27 mouse cellular contexts compared by ENCODE assay signal in the genomic region with DNA sequence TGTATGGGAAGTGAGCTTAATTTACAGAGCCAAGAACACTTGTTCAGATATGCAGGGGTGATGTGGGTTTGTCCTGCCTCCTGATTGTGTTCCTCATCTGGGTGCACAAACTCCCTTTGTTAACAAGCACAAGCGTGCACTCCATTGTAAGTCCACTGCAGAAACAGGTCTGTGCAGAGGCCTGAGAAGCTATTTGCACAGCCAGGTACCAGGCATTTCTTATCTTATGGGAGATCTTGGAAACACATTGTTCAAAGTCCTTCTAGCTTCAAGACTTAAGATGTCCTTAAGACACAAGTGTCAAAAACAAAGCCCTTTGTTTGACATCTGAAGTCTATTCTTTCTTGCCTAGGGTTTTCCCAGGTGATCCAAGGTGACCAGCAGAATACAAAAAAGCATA. TPM values are rescaled to one million over a fixed set of nuclear protein-coding genes. Genes with fewer than 3 reads are reported as not detected.
DNase-seq lines count a peak whose midpoint lies in the region; ATAC-seq and TF ChIP-seq lines count a peak whose summit lies in the region.
"Had no signal": no experiment of that assay in that cellular context is flagged by ENCODE, and none has a peak within 500 bp of the region (broad histone marks: within the 10 kb centered on the region; RNA-seq: fewer than 3 reads in every experiment).

No protein-coding gene starts in this region.

- no peaks in the 10 kb centered on the region for H3K36me3 ChIP-seq in forebrain, embryonic 11.5 days (ENCODE audit: control insufficient read depth, insufficient read depth, low read length)
- H3K36me3 ChIP-seq in forebrain, embryonic 13.5 days (ENCODE audit: poor library complexity, severe bottlenecking): no peaks in the 10 kb centered on the region
- no peaks in the 10 kb centered on the region for H3K36me3 ChIP-seq in lung, embryonic 16.5 days (ENCODE audit: control insufficient read depth, insufficient read depth, low read length)
- no peaks in the 10 kb centered on the region for H3K36me3 ChIP-seq in stomach, postnatal 0 days (ENCODE audit: control insufficient read depth, insufficient read depth, low read length)
- H3K36me3 ChIP-seq: forebrain, embryonic 12.5 days; heart, embryonic 13.5 days had no signal

- H3K4me3 ChIP-seq in forebrain, embryonic 11.5 days (ENCODE audit: low read depth, low read length): no peak overlapping the region
- H3K4me3 ChIP-seq in forebrain, embryonic 13.5 days: no peak overlapping the region
- H3K4me3 ChIP-seq in lung, embryonic 16.5 days (ENCODE audit: low read length): no peak overlapping the region
- no peak overlapping the region for H3K4me3 ChIP-seq in lung, adult 2 months (replicated peaks; ENCODE audit: extremely low read depth, low read depth, low read length)
- no peak overlapping the region for H3K4me3 ChIP-seq in stomach, postnatal 0 days (ENCODE audit: low read depth, low read length)
- H3K4me3 ChIP-seq: forebrain, embryonic 12.5 days; heart, embryonic 13.5 days had no signal

- DNase-seq in forebrain, embryonic 11.5 days (ENCODE audit: low spot score): peak; percentile 23
- no peak for DNase-seq in lung, adult 2 months
- DNase-seq in fat pad, adult 2 months (ENCODE audit: extremely low read depth, low read depth, low spot score): peak; percentile 88
- no peak for DNase-seq in stomach, postnatal 0 days (ENCODE audit: low spot score)
- DNase-seq in retina, postnatal 1 day: no peak
- DNase-seq: adrenal gland, adult 8-10 months; adrenal gland, postnatal 25 days; cerebellum, adult 11-12 months; cerebellum, adult 8-10 months; cerebellum, postnatal 14 days; gastrocnemius, postnatal 10 days; gastrocnemius, postnatal 36 days; heart, adult 18-20 months; heart, postnatal 14 days; heart, postnatal 4 days had no signal

- TF ChIP-seq CTCF in lung, adult 2 months (IDR thresholded peaks at IDR 0.05; ENCODE audit: insufficient read depth, low read length): no peak
- TF ChIP-seq CTCF in stomach, postnatal 0 days (IDR thresholded peaks at IDR 0.05; ENCODE audit: low read depth): no peak

- H3K9ac ChIP-seq in forebrain, embryonic 11.5 days (ENCODE audit: low read length): no peak overlapping the region
- no peak overlapping the region for H3K9ac ChIP-seq in forebrain, embryonic 13.5 days
- H3K9ac ChIP-seq in lung, embryonic 16.5 days (ENCODE audit: low read length): no peak overlapping the region
- no peak overlapping the region for H3K9ac ChIP-seq in stomach, postnatal 0 days (ENCODE audit: low read length)
- H3K9ac ChIP-seq: forebrain, embryonic 12.5 days; heart, embryonic 13.5 days; hindbrain, embryonic 14.5 days had no signal

- TF ChIP-seq EP300 in stomach, postnatal 0 days (optimal IDR thresholded peaks at IDR 0.05): no peak

- TF ChIP-seq POLR2A in lung, adult 2 months (IDR thresholded peaks at IDR 0.05; ENCODE audit: borderline replicate concordance, extremely low read depth, low read depth, low read length): no peak

- no peak for ATAC-seq in forebrain, embryonic 11.5 days (replicated peaks; ENCODE audit: low FRiP score)
- ATAC-seq in forebrain, embryonic 13.5 days: no peak
- ATAC-seq in lung, embryonic 16.5 days (ENCODE audit: low read depth): peak; percentile 57; the same call in 1 of the 2 replicates
- ATAC-seq in stomach, postnatal 0 days (ENCODE audit: low FRiP score, low TSS enrichment): no peak; the same call in 1 of the 2 replicates
- ATAC-seq: activated CD4-positive, CD25-positive, alpha-beta regulatory T cell, adult 4 months; forebrain, embryonic 16.5 days; hindbrain, postnatal 0 days had no signal

- H3K4me1 ChIP-seq in forebrain, embryonic 11.5 days (replicated peaks; ENCODE audit: control insufficient read depth, insufficient read depth, low read length): no peaks in the 10 kb centered on the region
- peaks cover 5% of the 10 kb centered on the region for H3K4me1 ChIP-seq in forebrain, embryonic 13.5 days
- peaks cover 5% of the 10 kb centered on the region for H3K4me1 ChIP-seq in lung, embryonic 16.5 days (replicated peaks; ENCODE audit: control insufficient read depth, insufficient read depth, low read length)
- H3K4me1 ChIP-seq in lung, adult 2 months (ENCODE audit: control insufficient read depth, insufficient read depth, low read length): peaks cover 3% of the 10 kb centered on the region
- no peaks in the 10 kb centered on the region for H3K4me1 ChIP-seq in stomach, postnatal 0 days (replicated peaks; ENCODE audit: control insufficient read depth, insufficient read depth)

- no peaks in the 10 kb centered on the region for H3K9me3 ChIP-seq in forebrain, embryonic 11.5 days (ENCODE audit: control insufficient read depth, low read length)
- H3K9me3 ChIP-seq in forebrain, embryonic 13.5 days (replicated peaks): no peaks in the 10 kb centered on the region
- no peaks in the 10 kb centered on the region for H3K9me3 ChIP-seq in lung, embryonic 16.5 days (ENCODE audit: control insufficient read depth, low read length)
- H3K9me3 ChIP-seq in stomach, postnatal 0 days (ENCODE audit: control insufficient read depth, low read length): no peaks in the 10 kb centered on the region
- H3K9me3 ChIP-seq: forebrain, embryonic 12.5 days; heart, embryonic 13.5 days had no signal

- H3K27me3 ChIP-seq in forebrain, embryonic 11.5 days (ENCODE audit: control insufficient read depth, insufficient read depth, low read length): no peaks in the 10 kb centered on the region
- H3K27me3 ChIP-seq in forebrain, embryonic 13.5 days: no peaks in the 10 kb centered on the region
- no peaks in the 10 kb centered on the region for H3K27me3 ChIP-seq in lung, embryonic 16.5 days (ENCODE audit: control insufficient read depth, insufficient read depth, low read depth, low read length)
- H3K27me3 ChIP-seq in stomach, postnatal 0 days (ENCODE audit: control insufficient read depth, insufficient read depth, low read length): no peaks in the 10 kb centered on the region
- H3K27me3 ChIP-seq: forebrain, embryonic 12.5 days; heart, embryonic 13.5 days had no signal

- no peak overlapping the region for H3K27ac ChIP-seq in forebrain, embryonic 11.5 days (ENCODE audit: low read depth, low read length)
- no peak overlapping the region for H3K27ac ChIP-seq in forebrain, embryonic 13.5 days
- peak overlapping the region; percentile 2 for H3K27ac ChIP-seq in lung, embryonic 16.5 days (ENCODE audit: low read length)
- peak overlapping the region; percentile 65 for H3K27ac ChIP-seq in stomach, postnatal 0 days (replicated peaks)
- H3K27ac ChIP-seq: forebrain, embryonic 12.5 days; heart, embryonic 13.5 days; hindbrain, embryonic 14.5 days; hindbrain, postnatal 0 days had no signal

- no peak overlapping the region for H3K4me2 ChIP-seq in forebrain, embryonic 11.5 days (ENCODE audit: low read depth, low read length, severe bottlenecking)
- H3K4me2 ChIP-seq in forebrain, embryonic 13.5 days: no peak overlapping the region
- H3K4me2 ChIP-seq in lung, embryonic 16.5 days (ENCODE audit: low read depth, low read length): no peak overlapping the region
- H3K4me2 ChIP-seq in stomach, postnatal 0 days (replicated peaks; ENCODE audit: low read depth): no peak overlapping the region
- H3K4me2 ChIP-seq: forebrain, embryonic 12.5 days; heart, embryonic 13.5 days; hindbrain, embryonic 14.5 days had no signal

- 92% methylated on average over 1 of the region's 1 CpGs for WGBS in forebrain, embryonic 11.5 days
- WGBS in forebrain, embryonic 13.5 days: 92% methylated on average over 1 of the region's 1 CpGs
- 54% methylated on average over 1 of the region's 1 CpGs for WGBS in lung, embryonic 16.5 days
- 72% methylated on average over 1 of the region's 1 CpGs for WGBS in lung, adult 2 months
- 61% methylated on average over 1 of the region's 1 CpGs for WGBS in stomach, postnatal 0 days

RNA-seq across cellular contexts. Expression of a gene that starts 5.4 kb away (rescaled TPM):
- 18.5 and 19.3 TPM in 2 replicates for polyA plus RNA-seq in forebrain, embryonic 11.5 days (2014; fragmentation: Nextera tagmentation; extraction: Ambion mirVana)
- 15.9 and 17.3 TPM in 2 replicates for polyA plus RNA-seq in forebrain, embryonic 13.5 days (2015; fragmentation: Nextera tagmentation; extraction: Ambion mirVana)
- polyA plus RNA-seq in lung, embryonic 16.5 days (2015; fragmentation: Nextera tagmentation; extraction: Ambion mirVana): 21.3 and 24.7 TPM in 2 replicates
- 52.7 and 62.6 TPM in 2 replicates for polyA plus RNA-seq in lung, adult 2 months (2012; rRNA removed)
- polyA plus RNA-seq in stomach, postnatal 0 days (2015; fragmentation: Nextera tagmentation; extraction: Ambion mirVana): 28.9 and 33.9 TPM in 2 replicates

RNA-seq across cellular contexts. Expression of a gene that starts 6.4 kb away (rescaled TPM):
- polyA plus RNA-seq in forebrain, embryonic 11.5 days (2014; fragmentation: Nextera tagmentation; extraction: Ambion mirVana): not detected in 2 replicates
- polyA plus RNA-seq in forebrain, embryonic 13.5 days (2015; fragmentation: Nextera tagmentation; extraction: Ambion mirVana): not detected in 2 replicates
- not detected in 2 replicates for polyA plus RNA-seq in lung, embryonic 16.5 days (2015; fragmentation: Nextera tagmentation; extraction: Ambion mirVana)
- polyA plus RNA-seq in lung, adult 2 months (2012; rRNA removed): 0.23 and 0.82 TPM in 2 replicates
- 0.74 and 1.5 TPM in 2 replicates for polyA plus RNA-seq in stomach, postnatal 0 days (2015; fragmentation: Nextera tagmentation; extraction: Ambion mirVana)
- polyA plus RNA-seq: activated CD4-positive, CD25-positive, alpha-beta regulatory T cell, adult 4 months; brain, embryonic 14.5 days; embryonic facial prominence, embryonic 11.5 days; embryonic facial prominence, embryonic 14.5 days; forebrain, embryonic 12.5 days; forebrain, embryonic 16.5 days; heart, embryonic 13.5 days; hindbrain, embryonic 11.5 days; hindbrain, embryonic 14.5 days had no signal

RNA-seq across cellular contexts. Expression of a gene that starts 27.6 kb away (rescaled TPM):
- 1.1 and 1.7 TPM in 2 replicates for polyA plus RNA-seq in forebrain, embryonic 11.5 days (2014; fragmentation: Nextera tagmentation; extraction: Ambion mirVana)
- 1.0 and 1.3 TPM in 2 replicates for polyA plus RNA-seq in forebrain, embryonic 13.5 days (2015; fragmentation: Nextera tagmentation; extraction: Ambion mirVana)
- 1.2 and 1.6 TPM in 2 replicates for polyA plus RNA-seq in lung, embryonic 16.5 days (2015; fragmentation: Nextera tagmentation; extraction: Ambion mirVana)
- polyA plus RNA-seq in lung, adult 2 months (2012; rRNA removed): 0.82 and 2.3 TPM in 2 replicates
- polyA plus RNA-seq in stomach, postnatal 0 days (2015; fragmentation: Nextera tagmentation; extraction: Ambion mirVana): 1.9 and 2.5 TPM in 2 replicates

Comparison
In these comparisons a context has a peak if more than half of its experiments do, and no peak if none do; other contexts are left out.
1. DNase-seq: peak in forebrain, embryonic 11.5 days (single experiment) and fat pad, adult 2 months (single experiment); none in lung, adult 2 months (single experiment), stomach, postnatal 0 days (single experiment) and retina, postnatal 1 day (single experiment).
2. H3K27ac ChIP-seq: peak in lung, embryonic 16.5 days (single experiment) and stomach, postnatal 0 days (single experiment); none in forebrain, embryonic 11.5 days (single experiment) and forebrain, embryonic 13.5 days (single experiment).